Mouse (Mus musculus) erythroid progenitor cell, adult 5-6 weeks (primary cell): ENCODE measurements at regions not wholly inside any gene's neighbourhood (a gene's known extent, or its start where the extent isn't known, plus 50 kb on each side); places are given as distances from the start of the nearest gene placed in this dataset.

Experiments
- ATAC-seq: replicated peaks from 2 replicates; pipeline ENCODE4 v1.8.0; 2016; ENCODE audit warnings: moderate number of reproducible peaks, mild to moderate bottlenecking, moderate TSS enrichment, inconsistent platforms; ENCODE audit not compliant: poor library complexity, low FRiP score, severe bottlenecking

- ATAC-seq = no peak
Observed at GRCm38 (mm10) chr14:87337950-87338526, 78.4 kb upstream of the Tdrd3 start.

GRCm38 (mm10) chr14:87344540-87344939 is 71.9 kb upstream of the Tdrd3 start:
- ATAC-seq = no peak

- no peak for ATAC-seq
Observed at GRCm38 (mm10) chr14:87346812-87347211, 69.6 kb upstream of the Tdrd3 start.

- no peak for ATAC-seq
Observed at GRCm38 (mm10) chr14:87348825-87349224, 67.6 kb upstream of the Tdrd3 start.

- no peak for ATAC-seq
Observed at GRCm38 (mm10) chr14:87365793-87366192, 50.6 kb upstream of the Tdrd3 start.
